Mouse (Mus musculus) thymus, postnatal 0 days (tissue): ENCODE measurements around the gene Stmn1. TPM values are rescaled to one million over a fixed set of nuclear protein-coding genes. Genes with fewer than 3 reads are reported as not detected.

Experiments
- DNase-seq: peaks from one replicate; pipeline ENCODE4 v3.0.0-alpha.2; 2015; ENCODE audit warnings: low spot score
- microRNA-seq: library from miRNA; unstranded; fragments of <30 nt; microRNA quantifications from one replicate; pipeline ENCODE4, GENCODE M21; 2016; ENCODE audit warnings: borderline number of aligned reads
- polyA plus RNA-seq: library from polyadenylated mRNA; unstranded; fragments of >200 nt; fragmentation: Nextera tagmentation; extraction: Ambion mirVana; gene quantifications from 2 replicates; pipeline ENCODE4 v1.2.1, GENCODE M21; 2015

The Stmn1 gene
- polyA plus RNA-seq, 1 experiment from 2014 or later: 2,008 TPM

DNA sequence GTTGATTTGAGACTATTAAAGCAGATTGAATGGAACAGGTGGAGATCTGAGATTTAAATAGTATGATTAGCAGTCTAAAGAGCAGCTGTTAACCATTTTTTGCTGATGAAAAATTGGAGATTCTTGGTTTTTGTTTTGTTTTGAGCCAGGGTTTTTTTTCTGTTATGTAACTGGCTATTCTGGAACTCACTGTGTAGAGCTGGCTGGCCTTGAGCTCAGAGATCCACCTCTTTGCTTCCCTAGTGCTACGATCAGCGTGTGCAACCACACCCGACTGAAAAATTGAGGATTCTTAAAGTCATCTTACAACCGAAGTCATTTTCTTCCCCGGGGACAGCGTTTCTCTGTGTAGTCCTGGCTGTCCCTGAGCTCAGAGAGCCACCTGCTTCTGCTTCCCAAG, 43.6 kb downstream of the Stmn1 start:
- no peak for DNase-seq

DNA sequence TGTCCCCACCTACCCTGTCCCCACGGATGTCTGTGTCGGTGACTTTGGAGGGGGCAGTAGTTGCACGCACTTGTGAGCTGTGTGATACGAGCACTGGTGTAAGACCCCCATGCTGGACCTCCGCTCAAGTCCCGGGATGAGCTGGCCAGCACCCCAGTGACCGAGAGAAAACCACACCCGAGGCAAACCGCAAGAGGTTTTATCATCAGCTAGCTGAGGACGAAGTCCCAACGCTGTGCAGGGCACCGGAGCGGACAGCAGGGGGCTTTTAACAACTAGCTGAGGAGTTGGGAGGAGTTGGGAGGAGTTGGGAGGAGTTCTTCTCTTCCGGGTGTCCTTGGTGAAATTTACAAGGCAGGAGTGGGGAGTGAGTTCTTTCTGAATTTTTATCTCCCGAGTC, 44.7 kb downstream of the Stmn1 start:
- peak; percentile 43 for DNase-seq

- DNase-seq: no peak
These were observed 46.3 kb downstream of the Stmn1 start for GRCm38 (mm10) chr4:134514309-134514930.

- DNase-seq: no peak
These were observed 47.5 kb downstream of the Stmn1 start for GRCm38 (mm10) chr4:134515614-134516013.

DNA sequence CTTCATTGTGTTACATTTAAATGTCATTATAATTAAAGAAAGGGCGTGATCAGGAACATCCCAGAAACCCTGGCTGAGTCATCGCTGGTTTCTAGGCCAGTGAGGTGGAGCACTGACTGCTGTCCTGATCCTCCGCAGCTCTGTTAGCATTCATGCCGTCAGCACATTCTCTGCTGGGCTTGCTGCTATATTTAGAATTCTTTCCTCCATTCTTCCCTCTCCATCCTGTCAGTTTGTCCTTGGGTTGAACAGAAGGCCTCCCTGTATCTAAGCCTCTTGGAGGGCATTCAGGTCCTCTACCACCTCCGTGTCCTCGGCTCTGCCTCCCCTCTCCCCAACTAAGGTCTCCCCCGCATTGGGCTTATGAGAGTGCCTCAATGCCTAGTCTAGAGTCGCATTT, 48.9 kb downstream of the Stmn1 start:
- DNase-seq: no peak

DNA sequence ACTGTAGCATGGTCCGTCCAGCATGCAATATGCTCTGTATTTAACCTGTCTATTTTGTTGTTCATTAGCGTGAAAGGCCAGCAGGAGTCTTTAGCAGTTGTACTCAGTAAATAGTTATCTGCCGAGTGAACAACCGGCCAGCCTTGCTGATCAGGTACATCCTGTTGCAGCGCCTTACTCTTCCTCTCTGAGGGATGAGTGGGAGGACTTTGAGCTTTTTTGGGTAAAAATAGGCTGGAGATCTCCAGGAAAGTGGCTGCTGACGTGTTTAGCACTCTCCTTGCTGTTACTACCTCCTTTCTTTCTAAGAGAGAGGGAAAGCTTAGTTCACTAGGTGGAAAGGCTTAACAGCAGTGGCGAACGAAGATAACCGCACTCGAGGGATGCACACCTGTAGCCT, 49.6 kb downstream of the Stmn1 start:
- no peak for DNase-seq

- DNase-seq: no peak
These were observed 50.4 kb downstream of the Stmn1 start for GRCm38 (mm10) chr4:134518541-134518940.

- no peak for DNase-seq
These were observed 51.2 kb downstream of the Stmn1 start for GRCm38 (mm10) chr4:134519281-134519680.

Small RNA genes lying within 50 kb of the gene (microRNA-seq; reads per million reads assigned to microRNA genes)
- gene Gm23634: 1.7 reads per million

Other genes starting within 250 kb of the Stmn1 start
- gene Catsper4, start 240.9 kb upstream of the Stmn1 start, polyA plus RNA-seq: 0.10 TPM in 1 of 2 replicates, not detected in the other
- gene Cnksr1, start 229.9 kb upstream of the Stmn1 start, polyA plus RNA-seq: 2.2 and 2.5 TPM in 2 replicates
- gene E130218I03Rik, start 224.7 kb upstream of the Stmn1 start, polyA plus RNA-seq: 0.54 and 0.69 TPM in 2 replicates
- gene Zfp593, start 222.7 kb upstream of the Stmn1 start, polyA plus RNA-seq: 27.4 and 28.3 TPM in 2 replicates
- 0.22 TPM in 1 of 2 replicates, not detected in the other for gene Gm30191, start 221.4 kb upstream of the Stmn1 start, polyA plus RNA-seq
- 3.5 and 4.4 TPM in 2 replicates for gene Grrp1, start 214.2 kb upstream of the Stmn1 start, polyA plus RNA-seq
- 18.3 and 21.9 TPM in 2 replicates for gene Pdik1l, start 180.4 kb upstream of the Stmn1 start, polyA plus RNA-seq
- gene Trim63, start 153.2 kb upstream of the Stmn1 start, polyA plus RNA-seq: 1.1 and 1.3 TPM in 2 replicates
- gene Slc30a2, start 125.1 kb upstream of the Stmn1 start, polyA plus RNA-seq: 0.17 and 0.40 TPM in 2 replicates
- 2.9 and 3.3 TPM in 2 replicates for gene Extl1, start 84.5 kb upstream of the Stmn1 start, polyA plus RNA-seq
- gene Pafah2, start 72.0 kb upstream of the Stmn1 start, polyA plus RNA-seq: 4.6 and 5.3 TPM in 2 replicates
- 8.1 TPM in 2 replicates for gene Paqr7, start 28.4 kb downstream of the Stmn1 start, polyA plus RNA-seq
- gene Aunip, start 42.7 kb downstream of the Stmn1 start, polyA plus RNA-seq: 14.3 and 16.7 TPM in 2 replicates
- 98.6 and 104 TPM in 2 replicates for gene Mtfr1l, start 67.1 kb downstream of the Stmn1 start, polyA plus RNA-seq
- gene Selenon, start 83.8 kb downstream of the Stmn1 start, polyA plus RNA-seq: 4.8 and 6.8 TPM in 2 replicates
- gene Man1c1, start 236.0 kb downstream of the Stmn1 start, polyA plus RNA-seq: 0.91 and 1.2 TPM in 2 replicates